Mouse (Mus musculus) lung, adult 2 months (tissue): ENCODE data around the gene Rrp36.

Source experiments
- CTCF ChIP-seq: fragments of 200-500 bp; IDR thresholded peaks from 2 replicates; pipeline ENCODE4 v1.5.1; 2011; ENCODE audit warnings: mild to moderate bottlenecking, low read length, control low read depth; ENCODE audit not compliant: insufficient read depth
- POLR2A ChIP-seq: fragments of 200-500 bp; IDR thresholded peaks from 2 replicates; pipeline ENCODE4 v1.6.1; 2011; ENCODE audit warnings: low read depth, mild to moderate bottlenecking, control low read depth, low read length, borderline replicate concordance; ENCODE audit errors: extremely low read depth

DNA sequence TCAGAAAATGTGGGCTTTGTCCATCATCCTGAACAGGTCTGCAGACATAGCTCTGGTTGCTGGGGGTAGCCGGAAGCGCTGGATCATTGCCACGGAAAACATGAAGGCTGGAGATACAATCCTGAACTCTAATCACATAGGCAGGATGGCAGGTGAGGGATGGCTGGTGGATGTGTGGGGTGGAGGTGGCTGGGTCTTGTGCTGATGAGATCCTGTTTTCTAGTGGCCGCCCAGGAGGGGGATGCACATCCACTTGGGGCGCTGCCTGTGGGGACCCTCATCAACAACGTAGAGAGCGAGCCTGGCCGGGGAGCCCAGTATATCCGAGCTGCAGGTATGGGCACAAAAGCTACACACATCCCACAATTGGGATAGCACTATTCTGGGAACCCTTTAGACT lies 25.7 kb downstream of the Rrp36 start:
- no peak for TF ChIP-seq POLR2A
- TF ChIP-seq CTCF, result no peak
